17 mouse cellular contexts compared by ENCODE assay signal in the genomic region with DNA sequence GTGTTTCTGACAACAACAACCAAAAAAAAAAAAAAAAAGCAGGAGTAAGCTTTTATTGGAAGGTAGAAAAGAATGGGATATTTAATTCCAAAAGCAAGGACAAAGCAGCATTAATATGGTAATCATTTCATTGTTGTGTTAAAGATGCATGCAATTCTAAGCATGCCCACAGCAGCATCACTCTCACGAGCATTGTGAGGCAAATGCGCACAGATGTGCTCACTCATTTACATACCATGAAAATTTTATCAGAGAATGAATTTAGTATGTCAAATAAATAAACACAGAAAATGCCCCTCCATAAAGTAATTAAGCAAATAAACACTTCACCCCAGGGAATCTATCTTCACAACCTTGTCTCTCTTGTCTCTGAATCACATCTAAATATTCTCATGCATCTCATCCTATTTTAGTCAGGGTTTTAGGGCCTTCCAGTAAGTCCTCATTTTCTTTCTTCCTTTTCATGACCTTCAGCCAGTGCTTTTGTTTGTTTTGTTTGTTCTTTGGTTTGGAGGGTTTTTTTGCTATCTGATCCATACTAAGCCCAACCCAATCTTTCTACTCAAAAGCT.
DNase-seq lines count a peak whose midpoint lies in the region; ATAC-seq and TF ChIP-seq lines count a peak whose summit lies in the region.
"Had no signal": no experiment of that assay in that cellular context is flagged by ENCODE, and none has a peak within 500 bp of the region (broad histone marks: within the 10 kb centered on the region; RNA-seq: fewer than 3 reads in every experiment).

No protein-coding gene starts in this region.

- H3K9me3 ChIP-seq in hindbrain, embryonic 11.5 days (ENCODE audit: control insufficient read depth, low read length), result no peaks in the 10 kb centered on the region
- H3K9me3 ChIP-seq in hindbrain, embryonic 10.5 days, result no peaks in the 10 kb centered on the region
- no peaks in the 10 kb centered on the region for H3K9me3 ChIP-seq in forebrain, embryonic 14.5 days (replicated peaks; ENCODE audit: control insufficient read depth, low read length)
- H3K9me3 ChIP-seq in hindbrain, postnatal 0 days (ENCODE audit: low read length), result no peaks in the 10 kb centered on the region
- H3K9me3 ChIP-seq in neural tube, embryonic 13.5 days, result no peaks in the 10 kb centered on the region
- no peaks in the 10 kb centered on the region for H3K9me3 ChIP-seq in heart, embryonic 10.5 days
- H3K9me3 ChIP-seq: embryonic facial prominence, embryonic 10.5 days; limb, embryonic 15.5 days had no signal

- H3K27ac ChIP-seq in hindbrain, embryonic 11.5 days (ENCODE audit: low read depth, low read length), result no peak overlapping the region
- no peak overlapping the region for H3K27ac ChIP-seq in hindbrain, embryonic 10.5 days
- no peak overlapping the region for H3K27ac ChIP-seq in forebrain, embryonic 14.5 days (ENCODE audit: low read depth, low read length)
- no peak overlapping the region for H3K27ac ChIP-seq in hindbrain, postnatal 0 days
- 0 out of 2 replicates have a peak overlapping the region, but pooled peaks have one; percentile 38 for H3K27ac ChIP-seq in neural tube, embryonic 13.5 days (replicated peaks)
- H3K27ac ChIP-seq in kidney, adult 2 months (ENCODE audit: insufficient read depth, low read depth, low read length), result no peak overlapping the region
- no peak overlapping the region for H3K27ac ChIP-seq in heart, embryonic 10.5 days
- H3K27ac ChIP-seq: embryonic facial prominence, embryonic 10.5 days; limb, embryonic 15.5 days had no signal

- no peak overlapping the region for H3K9ac ChIP-seq in hindbrain, embryonic 11.5 days (ENCODE audit: low read depth, low read length)
- no peak overlapping the region for H3K9ac ChIP-seq in forebrain, embryonic 14.5 days (ENCODE audit: low read length)
- H3K9ac ChIP-seq in hindbrain, postnatal 0 days (replicated peaks; ENCODE audit: low read length), result no peak overlapping the region
- no peak overlapping the region for H3K9ac ChIP-seq in neural tube, embryonic 13.5 days
- H3K9ac ChIP-seq: limb, embryonic 15.5 days; liver, postnatal 0 days had no signal

- H3K36me3 ChIP-seq in hindbrain, embryonic 11.5 days (ENCODE audit: control insufficient read depth, insufficient read depth, low read length), result no peaks in the 10 kb centered on the region
- no peaks in the 10 kb centered on the region for H3K36me3 ChIP-seq in hindbrain, embryonic 10.5 days
- H3K36me3 ChIP-seq in forebrain, embryonic 14.5 days (ENCODE audit: control insufficient read depth, insufficient read depth, low read length), result no peaks in the 10 kb centered on the region
- no peaks in the 10 kb centered on the region for H3K36me3 ChIP-seq in hindbrain, postnatal 0 days (ENCODE audit: insufficient read depth, low read length)
- no peaks in the 10 kb centered on the region for H3K36me3 ChIP-seq in neural tube, embryonic 13.5 days
- H3K36me3 ChIP-seq in kidney, adult 2 months (ENCODE audit: control insufficient read depth, insufficient read depth, low read length), result no peaks in the 10 kb centered on the region
- H3K36me3 ChIP-seq in heart, embryonic 10.5 days, result no peaks in the 10 kb centered on the region
- H3K36me3 ChIP-seq: embryonic facial prominence, embryonic 10.5 days; limb, embryonic 15.5 days had no signal

- TF ChIP-seq POLR2A in kidney, adult 2 months (IDR thresholded peaks at IDR 0.05; ENCODE audit: low read depth, low read length), result no peak

- peak; percentile 90 for ATAC-seq in hindbrain, embryonic 11.5 days (ENCODE audit: low FRiP score)
- ATAC-seq in forebrain, embryonic 14.5 days, result peak; percentile 84
- no peak for ATAC-seq in hindbrain, postnatal 0 days
- ATAC-seq in neural tube, embryonic 13.5 days (ENCODE audit: low read depth), result peak; percentile 92
- ATAC-seq: liver, postnatal 0 days had no signal

- no peaks in the 10 kb centered on the region for H3K4me1 ChIP-seq in hindbrain, embryonic 11.5 days (replicated peaks; ENCODE audit: control insufficient read depth, insufficient read depth, low read length)
- H3K4me1 ChIP-seq in hindbrain, embryonic 10.5 days (replicated peaks), result peaks cover 28% of the 10 kb centered on the region
- no peaks in the 10 kb centered on the region for H3K4me1 ChIP-seq in forebrain, embryonic 14.5 days (ENCODE audit: control insufficient read depth, insufficient read depth, low read length)
- H3K4me1 ChIP-seq in hindbrain, postnatal 0 days (ENCODE audit: insufficient read depth, low read length), result no peaks in the 10 kb centered on the region
- peaks cover 17% of the 10 kb centered on the region for H3K4me1 ChIP-seq in neural tube, embryonic 13.5 days (replicated peaks)
- no peaks in the 10 kb centered on the region for H3K4me1 ChIP-seq in kidney, adult 2 months (ENCODE audit: control insufficient read depth, insufficient read depth, low read length)
- no peaks in the 10 kb centered on the region for H3K4me1 ChIP-seq in heart, embryonic 10.5 days
- H3K4me1 ChIP-seq: limb, embryonic 15.5 days had no signal

- no peak overlapping the region for H3K4me2 ChIP-seq in hindbrain, embryonic 11.5 days (replicated peaks; ENCODE audit: low read depth, low read length)
- no peak overlapping the region for H3K4me2 ChIP-seq in forebrain, embryonic 14.5 days (ENCODE audit: low read length)
- H3K4me2 ChIP-seq in hindbrain, postnatal 0 days (ENCODE audit: low read depth, low read length), result no peak overlapping the region
- no peak overlapping the region for H3K4me2 ChIP-seq in neural tube, embryonic 13.5 days
- H3K4me2 ChIP-seq: limb, embryonic 15.5 days had no signal

- no peaks in the 10 kb centered on the region for H3K27me3 ChIP-seq in hindbrain, embryonic 11.5 days (ENCODE audit: control insufficient read depth, insufficient read depth, low read length)
- H3K27me3 ChIP-seq in hindbrain, embryonic 10.5 days (ENCODE audit: insufficient read depth, poor library complexity, severe bottlenecking), result no peaks in the 10 kb centered on the region
- H3K27me3 ChIP-seq in forebrain, embryonic 14.5 days (replicated peaks; ENCODE audit: control insufficient read depth, insufficient read depth, low read length), result no peaks in the 10 kb centered on the region
- no peaks in the 10 kb centered on the region for H3K27me3 ChIP-seq in hindbrain, postnatal 0 days (ENCODE audit: insufficient read depth, low read length)
- H3K27me3 ChIP-seq in neural tube, embryonic 13.5 days, result no peaks in the 10 kb centered on the region
- H3K27me3 ChIP-seq in kidney, adult 2 months (replicated peaks; ENCODE audit: control insufficient read depth, insufficient read depth, low read length), result no peaks in the 10 kb centered on the region
- no peaks in the 10 kb centered on the region for H3K27me3 ChIP-seq in heart, embryonic 10.5 days (ENCODE audit: insufficient read depth, poor library complexity, severe bottlenecking)
- H3K27me3 ChIP-seq: limb, embryonic 15.5 days had no signal

- 19% methylated on average over 2 of the region's 2 CpGs for WGBS in hindbrain, embryonic 11.5 days
- WGBS in hindbrain, embryonic 10.5 days, result 37% methylated on average over 2 of the region's 2 CpGs
- WGBS in forebrain, embryonic 14.5 days, result 29% methylated on average over 2 of the region's 2 CpGs
- 15% methylated on average over 2 of the region's 2 CpGs for WGBS in hindbrain, postnatal 0 days
- 11% methylated on average over 2 of the region's 2 CpGs for WGBS in neural tube, embryonic 13.5 days
- 79% methylated on average over 2 of the region's 2 CpGs for WGBS in kidney, adult 2 months
- WGBS in heart, embryonic 10.5 days, result 78% methylated on average over 2 of the region's 2 CpGs

- peak; percentile 3; the same call in 1 of the 2 replicates for TF ChIP-seq CTCF in hindbrain, postnatal 0 days (IDR thresholded peaks at IDR 0.05; ENCODE audit: low read depth)
- TF ChIP-seq CTCF in kidney, adult 2 months (conservative IDR thresholded peaks at IDR 0.05; ENCODE audit: insufficient read depth, insufficient read length, low read depth, low read length), result no peak

- peak; percentile 27 for DNase-seq in hindbrain, embryonic 11.5 days (ENCODE audit: low spot score)
- no peak for DNase-seq in hindbrain, embryonic 10.5 days (ENCODE audit: low spot score)
- peak; percentile 53 for DNase-seq in forebrain, embryonic 14.5 days (ENCODE audit: low spot score)
- no peak for DNase-seq in hindbrain, postnatal 0 days (ENCODE audit: low spot score)
- no peak for DNase-seq in kidney, adult 2 months
- no peak for DNase-seq in adrenal gland, postnatal 4 days (ENCODE audit: low spot score in 2 of 2)
- no peak for DNase-seq in heart, embryonic 10.5 days (ENCODE audit: low spot score)
- DNase-seq: adrenal gland, postnatal 10 days; cerebellum, postnatal 10 days; heart, adult 11 months; liver, postnatal 0 days; lung, postnatal 36 days; right cerebral cortex, postnatal 14 days had no signal

- H3K4me3 ChIP-seq in hindbrain, embryonic 11.5 days (ENCODE audit: low read depth, low read length), result no peak overlapping the region
- no peak overlapping the region for H3K4me3 ChIP-seq in hindbrain, embryonic 10.5 days
- H3K4me3 ChIP-seq in forebrain, embryonic 14.5 days (ENCODE audit: low read depth, low read length), result no peak overlapping the region
- no peak overlapping the region for H3K4me3 ChIP-seq in hindbrain, postnatal 0 days (ENCODE audit: low read length)
- H3K4me3 ChIP-seq in neural tube, embryonic 13.5 days, result no peak overlapping the region
- no peak overlapping the region for H3K4me3 ChIP-seq in kidney, adult 2 months (ENCODE audit: insufficient read depth, low read depth, low read length)
- no peak overlapping the region for H3K4me3 ChIP-seq in heart, embryonic 10.5 days
- H3K4me3 ChIP-seq: embryonic facial prominence, embryonic 10.5 days; erythroblast, embryonic 14.5 days; limb, embryonic 15.5 days had no signal

Comparison
In these comparisons a context has a peak if more than half of its experiments do, and no peak if none do; other contexts are left out.
1. DNase-seq: peak in hindbrain, embryonic 11.5 days (single experiment) and forebrain, embryonic 14.5 days (single experiment); none in hindbrain, embryonic 10.5 days (single experiment), hindbrain, postnatal 0 days (single experiment), kidney, adult 2 months (single experiment), adrenal gland, postnatal 4 days (0 of 2) and heart, embryonic 10.5 days (single experiment).